Mouse (Mus musculus): ENCODE data around the gene Clrn1. TPM values are rescaled to one million over a fixed set of nuclear protein-coding genes. Genes with fewer than 3 reads are reported as not detected.

Gene Clrn1
- polyA plus RNA-seq, 1 experiment from 2014 or later, result 3.7 TPM

DNA sequence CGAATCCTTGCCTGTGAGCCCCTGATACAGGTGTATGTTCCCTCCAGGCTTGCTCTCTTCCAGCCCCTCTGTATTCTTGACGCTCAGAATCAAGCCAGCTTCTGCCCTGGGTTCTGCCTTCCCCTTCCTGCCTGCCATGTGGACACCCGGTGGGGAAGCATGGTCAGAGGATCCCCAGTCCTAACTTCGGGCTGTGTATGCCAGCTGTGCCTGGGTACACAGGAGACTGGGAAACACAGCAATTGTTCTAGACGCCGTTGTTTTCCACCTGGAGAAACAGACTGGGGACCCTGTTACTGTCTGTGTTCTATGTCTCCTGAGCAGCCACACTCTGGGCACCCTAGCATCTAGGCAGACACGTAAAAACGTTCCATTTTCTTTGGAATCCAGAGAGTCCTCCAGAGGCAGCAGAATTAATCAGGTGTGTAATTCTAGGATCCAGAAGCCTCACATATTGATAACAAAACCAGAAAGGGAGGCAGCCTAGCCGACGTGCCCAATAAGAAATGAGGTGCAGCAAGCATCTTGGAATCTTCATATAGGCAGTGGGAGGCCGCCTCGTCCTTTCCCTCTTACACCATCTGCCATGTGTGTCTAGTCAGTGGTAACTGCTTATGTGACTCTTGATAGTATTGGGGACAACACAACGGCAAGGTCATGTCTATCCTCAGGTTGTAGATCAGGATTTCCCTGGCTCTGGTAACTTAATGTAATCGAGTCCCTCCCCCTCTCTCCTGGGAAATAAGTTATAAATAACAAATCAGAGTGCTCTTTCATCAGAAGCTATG is 56.6 kb downstream of the Clrn1 start:
- Histone ChIP-seq H3K4me2 (no peak overlapping the region), H3K36me3 (no peaks in the 10 kb centered on the region), H3K27ac (no peak overlapping the region), H3K9me3 (replicated peaks) (no peaks in the 10 kb centered on the region), H3K4me3 (replicated peaks) (no peak overlapping the region), H3K4me1 (no peaks in the 10 kb centered on the region), H3K27me3 (no peaks in the 10 kb centered on the region), H3K9ac (no peak overlapping the region)
- WGBS, result 84% methylated on average over 14 of the region's 14 CpGs
- ATAC-seq (replicated peaks; ENCODE audit: low FRiP score), result no peak

GRCm38 (mm10) chr3:58826266-58826665 is 58.9 kb downstream of the Clrn1 start:
- Histone ChIP-seq H3K9me3 (replicated peaks) (no peaks in the 10 kb centered on the region), H3K4me2 (no peak overlapping the region), H3K27ac (no peak overlapping the region), H3K36me3 (no peaks in the 10 kb centered on the region), H3K9ac (no peak overlapping the region), H3K4me1 (no peaks in the 10 kb centered on the region), H3K27me3 (no peaks in the 10 kb centered on the region), H3K4me3 (replicated peaks) (no peak overlapping the region)
- 42% methylated on average over 4 of the region's 4 CpGs for WGBS
- no peak for ATAC-seq (replicated peaks; ENCODE audit: low FRiP score)

DNA sequence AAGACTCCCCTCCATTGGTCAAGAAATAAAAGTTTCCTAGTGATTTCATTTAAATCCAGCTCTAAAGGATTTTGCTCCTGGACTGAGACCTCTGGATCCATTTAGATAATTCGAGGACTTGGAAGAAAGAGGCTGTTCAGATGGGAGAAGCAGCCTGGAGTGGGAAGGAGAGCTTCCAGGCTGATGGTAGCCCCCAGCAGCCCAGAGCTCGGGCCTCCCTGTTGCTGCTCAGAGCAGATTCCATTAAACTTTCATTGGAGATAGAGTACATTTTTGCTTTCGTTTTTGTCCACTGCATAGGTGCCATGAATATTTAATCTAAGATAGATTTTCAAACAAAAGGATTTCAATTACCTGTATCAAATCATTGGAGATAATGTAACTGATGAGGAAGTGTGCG is 62.9 kb downstream of the Clrn1 start, which contains the start of gene Mindy4b-ps:
TSS of gene Mindy4b-ps (minus strand) at position 101 of the 400 bp plus-strand sequence.
- 71% methylated on average over 4 of the region's 4 CpGs for WGBS
- Histone ChIP-seq H3K4me2 (no peak within 1 kb of the TSS), H3K9me3 (replicated peaks) (no peaks in the 10 kb centered on the region), H3K9ac (no peak within 1 kb of the TSS), H3K27ac (no peak within 1 kb of the TSS), H3K4me1 (no peaks in the 10 kb centered on the region), H3K27me3 (no peaks in the 10 kb centered on the region), H3K36me3 (no peaks in the 10 kb centered on the region), H3K4me3 (replicated peaks) (no peak within 1 kb of the TSS)
- no peak for ATAC-seq (replicated peaks; ENCODE audit: low FRiP score)

DNA sequence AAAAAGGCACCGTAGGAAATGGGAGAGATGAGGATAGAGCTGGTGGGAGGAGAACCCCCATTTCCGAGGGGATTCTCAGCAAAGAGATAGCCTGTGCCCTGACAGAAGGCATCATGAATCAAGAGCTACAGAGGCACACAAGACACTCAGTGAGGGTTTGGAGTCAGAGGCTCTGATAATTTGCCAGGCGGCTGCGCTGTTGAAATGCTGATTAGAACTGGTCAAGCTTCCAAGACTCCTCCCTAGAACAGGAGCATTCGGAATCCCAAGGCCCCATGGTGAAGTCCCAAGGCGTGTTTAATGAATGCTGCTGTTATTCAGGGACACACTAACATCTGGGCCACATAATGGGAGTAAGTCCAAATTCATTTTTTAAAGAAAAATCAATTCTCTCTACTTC is 67.8 kb downstream of the Clrn1 start:
- ATAC-seq (replicated peaks; ENCODE audit: low FRiP score), result no peak
- H3K4me3 ChIP-seq (replicated peaks), result no peak overlapping the region
- no peak overlapping the region for H3K27ac ChIP-seq
- H3K4me1 ChIP-seq, result no peaks in the 10 kb centered on the region
- no peak overlapping the region for H3K9ac ChIP-seq
- no peaks in the 10 kb centered on the region for H3K36me3 ChIP-seq
- no peaks in the 10 kb centered on the region for H3K27me3 ChIP-seq
- no peaks in the 10 kb centered on the region for H3K9me3 ChIP-seq (replicated peaks)
- no peak overlapping the region for H3K4me2 ChIP-seq
- WGBS, result 33% methylated on average over 6 of the region's 6 CpGs

DNA sequence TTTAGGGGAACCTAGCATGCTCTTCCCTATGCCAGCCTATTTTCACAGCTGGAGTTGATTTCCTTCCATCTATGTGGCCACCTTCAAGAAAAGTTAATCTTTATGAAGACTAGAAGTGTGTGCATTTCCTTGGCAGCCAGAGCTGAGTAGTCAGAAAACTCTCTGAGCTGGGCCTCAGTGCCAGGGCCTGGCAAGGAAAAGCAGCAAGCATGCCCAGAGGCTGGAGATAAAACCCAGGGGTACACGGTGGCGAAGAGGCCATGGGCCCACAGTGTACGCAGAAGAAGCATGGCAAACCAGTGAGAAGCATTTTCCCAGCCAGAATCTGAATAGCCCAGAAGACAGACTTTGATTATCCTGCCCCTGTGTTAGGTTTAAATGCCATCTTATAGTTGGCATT is 70.9 kb downstream of the Clrn1 start:
- Histone ChIP-seq H3K4me3 (replicated peaks) (no peak overlapping the region), H3K36me3 (no peaks in the 10 kb centered on the region), H3K27me3 (no peaks in the 10 kb centered on the region; the same call in 1 of the 2 replicates), H3K27ac (no peak overlapping the region), H3K9me3 (replicated peaks) (no peaks in the 10 kb centered on the region), H3K4me2 (no peak overlapping the region), H3K9ac (no peak overlapping the region), H3K4me1 (no peaks in the 10 kb centered on the region)
- whole genome bisulfite sequencing, result 91% methylated on average over 3 of the region's 3 CpGs
- ATAC-seq (replicated peaks; ENCODE audit: low FRiP score), result no peak

GRCm38 (mm10) chr3:58810353-58810752 is 74.8 kb downstream of the Clrn1 start:
- Histone ChIP-seq H3K9ac (no peak overlapping the region), H3K9me3 (replicated peaks) (no peaks in the 10 kb centered on the region), H3K27me3 (no peaks in the 10 kb centered on the region; the same call in 1 of the 2 replicates), H3K27ac (no peak overlapping the region), H3K4me3 (replicated peaks) (no peak overlapping the region), H3K4me1 (no peaks in the 10 kb centered on the region), H3K36me3 (no peaks in the 10 kb centered on the region), H3K4me2 (0 out of 2 replicates have a peak overlapping the region, but pooled peaks have one; percentile 2)
- ATAC-seq (replicated peaks; ENCODE audit: low FRiP score), result 0 out of 2 replicates have a peak, but pooled peaks have one; percentile 46
- WGBS, result 27% methylated on average over 11 of the region's 11 CpGs

GRCm38 (mm10) chr3:58809111-58809915 is 75.8 kb downstream of the Clrn1 start:
- H3K27ac ChIP-seq, result no peak overlapping the region
- no peak overlapping the region for H3K4me2 ChIP-seq
- no peaks in the 10 kb centered on the region for H3K4me1 ChIP-seq
- H3K4me3 ChIP-seq (replicated peaks), result no peak overlapping the region
- no peaks in the 10 kb centered on the region for H3K9me3 ChIP-seq (replicated peaks)
- no peaks in the 10 kb centered on the region; the same call in 1 of the 2 replicates for H3K27me3 ChIP-seq
- H3K36me3 ChIP-seq, result no peaks in the 10 kb centered on the region
- ATAC-seq (replicated peaks; ENCODE audit: low FRiP score), result no peak
- H3K9ac ChIP-seq, result no peak overlapping the region
- WGBS, result 64% methylated on average over 12 of the region's 12 CpGs

DNA sequence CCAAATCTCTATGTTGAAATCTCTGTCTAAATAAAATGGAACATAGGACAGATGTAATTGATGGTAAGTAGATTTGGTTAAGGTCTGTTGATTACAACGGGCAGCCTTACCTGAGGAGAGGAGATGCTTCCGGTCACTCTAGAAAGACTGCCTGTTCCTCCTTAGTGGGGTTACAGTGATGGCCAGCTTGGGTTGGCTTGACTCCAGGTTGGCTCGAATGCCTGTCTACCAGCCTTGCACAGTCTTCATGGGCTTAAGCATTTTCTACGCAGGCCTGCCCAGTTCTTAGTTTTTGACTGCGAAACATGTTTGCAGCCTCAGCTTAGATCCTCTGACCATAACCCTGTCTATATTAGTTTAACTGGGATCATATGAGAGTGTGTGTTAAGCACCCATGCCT is 76.5 kb downstream of the Clrn1 start:
- Histone ChIP-seq H3K36me3 (no peaks in the 10 kb centered on the region), H3K4me1 (no peaks in the 10 kb centered on the region), H3K27ac (no peak overlapping the region), H3K4me3 (replicated peaks) (no peak overlapping the region), H3K27me3 (no peaks in the 10 kb centered on the region; the same call in 1 of the 2 replicates), H3K4me2 (no peak overlapping the region), H3K9me3 (replicated peaks) (no peaks in the 10 kb centered on the region), H3K9ac (no peak overlapping the region)
- 91% methylated on average over 5 of the region's 5 CpGs for WGBS
- no peak for ATAC-seq (replicated peaks; ENCODE audit: low FRiP score)

GRCm38 (mm10) chr3:58804745-58805144 is 80.4 kb downstream of the Clrn1 start:
- WGBS, result 84% methylated on average over 6 of the region's 6 CpGs
- H3K27me3 ChIP-seq, result no peaks in the 10 kb centered on the region; the same call in 1 of the 2 replicates
- H3K4me2 ChIP-seq, result no peak overlapping the region
- H3K4me1 ChIP-seq, result no peaks in the 10 kb centered on the region
- no peak overlapping the region for H3K4me3 ChIP-seq (replicated peaks)
- no peaks in the 10 kb centered on the region for H3K36me3 ChIP-seq
- no peaks in the 10 kb centered on the region for H3K9me3 ChIP-seq (replicated peaks)
- no peak overlapping the region for H3K27ac ChIP-seq
- no peak for ATAC-seq (replicated peaks; ENCODE audit: low FRiP score)
- no peak overlapping the region for H3K9ac ChIP-seq

GRCm38 (mm10) chr3:58798676-58799075 is 86.5 kb downstream of the Clrn1 start:
- Histone ChIP-seq H3K9me3 (replicated peaks) (no peaks in the 10 kb centered on the region), H3K27ac (no peak overlapping the region), H3K4me1 (no peaks in the 10 kb centered on the region), H3K4me2 (no peak overlapping the region), H3K4me3 (replicated peaks) (no peak overlapping the region), H3K27me3 (no peaks in the 10 kb centered on the region), H3K9ac (no peak overlapping the region), H3K36me3 (no peaks in the 10 kb centered on the region)
- no peak for ATAC-seq (replicated peaks; ENCODE audit: low FRiP score)
- 88% methylated on average over 4 of the region's 4 CpGs for WGBS

DNA sequence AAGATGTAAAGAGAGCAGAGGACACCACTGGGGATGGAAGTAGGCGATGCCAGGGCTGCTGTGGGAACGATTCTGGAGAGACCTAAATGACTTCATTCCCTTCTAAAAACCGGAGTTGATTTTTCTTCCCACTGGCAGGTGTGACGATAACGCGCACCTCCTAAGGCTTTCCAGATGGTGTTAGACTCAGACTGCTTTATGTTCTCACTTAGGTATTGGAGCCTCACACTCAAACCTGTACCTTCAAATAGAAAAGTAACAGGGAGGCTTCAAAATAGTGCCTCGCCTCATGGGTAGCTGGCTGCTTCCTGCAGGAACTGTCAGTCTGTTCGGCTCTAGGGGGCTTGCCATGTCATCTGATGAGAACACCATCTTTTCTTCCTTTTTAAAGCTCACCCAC is 86.9 kb downstream of the Clrn1 start:
- Histone ChIP-seq H3K4me1 (no peaks in the 10 kb centered on the region), H3K27me3 (no peaks in the 10 kb centered on the region), H3K9ac (no peak overlapping the region), H3K36me3 (no peaks in the 10 kb centered on the region), H3K9me3 (replicated peaks) (no peaks in the 10 kb centered on the region), H3K4me3 (replicated peaks) (no peak overlapping the region), H3K27ac (no peak overlapping the region), H3K4me2 (no peak overlapping the region)
- no peak for ATAC-seq (replicated peaks; ENCODE audit: low FRiP score)
- WGBS, result 82% methylated on average over 8 of the region's 8 CpGs

Measured in kidney, embryonic 15.5 days (tissue).